Mouse (Mus musculus): ENCODE measurements around the gene Sesn2. TPM values are rescaled to one million over a fixed set of nuclear protein-coding genes. Genes with fewer than 3 reads are reported as not detected.
A peak's percentile ranks its signal among the peaks of the same experiment; 100 is the strongest.
"Not testable (repeated sequence)": the region's sequence is repeated elsewhere in the genome, so short reads cannot be mapped to it uniquely, and the experiment has no call there.

The Sesn2 gene
- 7.3 and 8.7 TPM in 2 replicates for polyA plus RNA-seq (2015; fragmentation: Nextera tagmentation; extraction: Ambion mirVana)

- H3K4me1 ChIP-seq (ENCODE audit: insufficient read depth) = peaks cover 48% of the 10 kb centered on the region
Measured at GRCm38 (mm10) chr4:132510352-132510798, at the start of gene Sesn2. Gene Sesn2, minus strand, starts transcription at chr4:132510501.

GRCm38 (mm10) chr4:132555550-132555949 is 45.2 kb upstream of the Sesn2 start:
- peaks cover 31% of the 10 kb centered on the region for H3K36me3 ChIP-seq (replicated peaks; ENCODE audit: insufficient read depth, low read length)
- H3K4me2 ChIP-seq (ENCODE audit: low read depth, low read length); H3K9ac ChIP-seq (replicated peaks); DNase-seq; H3K27ac ChIP-seq (ENCODE audit: low read depth); H3K9me3 ChIP-seq (ENCODE audit: low read length); ATAC-seq; H3K27me3 ChIP-seq (ENCODE audit: insufficient read depth, low read length); H3K4me1 ChIP-seq (ENCODE audit: insufficient read depth); H3K4me3 ChIP-seq (ENCODE audit: low read depth, low read length): not testable (repeated sequence)
- WGBS (ENCODE audit: insufficient replicate concordance) = 75% methylated on average over 7 of the region's 7 CpGs

More at GRCm38 (mm10) chr4:132510352-132510798, at the start of gene Sesn2:
- Histone ChIP-seq H3K27ac (ENCODE audit: low read depth) (peak within 1 kb of the TSS; percentile 92), H3K4me3 (ENCODE audit: low read depth, low read length) (peak within 1 kb of the TSS; percentile 82), H3K4me2 (ENCODE audit: low read depth, low read length) (peak within 1 kb of the TSS; percentile 96), H3K9ac (replicated peaks) (peak within 1 kb of the TSS; percentile 96), H3K27me3 (ENCODE audit: insufficient read depth, low read length) (no peaks in the 10 kb centered on the region), H3K9me3 (ENCODE audit: low read length) (no peaks in the 10 kb centered on the region), H3K36me3 (replicated peaks; ENCODE audit: insufficient read depth, low read length) (no peaks in the 10 kb centered on the region)
- no peak for TF ChIP-seq CTCF (IDR thresholded peaks at IDR 0.05; ENCODE audit: low read depth)
- TF ChIP-seq EP300 (IDR thresholded peaks at IDR 0.05; ENCODE audit: low read depth) = no peak; the same call in 1 of the 2 replicates
- peak; percentile 98 for DNase-seq
- peak; percentile 90 for ATAC-seq
- under 1% methylated on average over 30 of the region's 32 CpGs for WGBS (ENCODE audit: insufficient replicate concordance)

- Histone ChIP-seq H3K4me3 (ENCODE audit: low read depth, low read length) (no peak overlapping the region), H3K4me1 (ENCODE audit: insufficient read depth) (no peaks in the 10 kb centered on the region), H3K27ac (ENCODE audit: low read depth) (no peak overlapping the region), H3K36me3 (replicated peaks; ENCODE audit: insufficient read depth, low read length) (peaks cover 39% of the 10 kb centered on the region), H3K4me2 (ENCODE audit: low read depth, low read length) (no peak overlapping the region), H3K27me3 (ENCODE audit: insufficient read depth, low read length) (no peaks in the 10 kb centered on the region), H3K9ac (replicated peaks) (no peak overlapping the region), H3K9me3 (ENCODE audit: low read length) (no peaks in the 10 kb centered on the region)
- WGBS (ENCODE audit: insufficient replicate concordance) = 42% methylated on average over 8 of the region's 8 CpGs
- ATAC-seq = no peak
- no peak for DNase-seq
- no peak for TF ChIP-seq EP300 (IDR thresholded peaks at IDR 0.05; ENCODE audit: low read depth)
- no peak for TF ChIP-seq CTCF (IDR thresholded peaks at IDR 0.05; ENCODE audit: low read depth)
Measured at GRCm38 (mm10) chr4:132554653-132555052, 44.4 kb upstream of the Sesn2 start.

GRCm38 (mm10) chr4:132554221-132554620 is 43.9 kb upstream of the Sesn2 start:
- TF ChIP-seq EP300 (IDR thresholded peaks at IDR 0.05; ENCODE audit: low read depth) (no peak), CTCF (IDR thresholded peaks at IDR 0.05; ENCODE audit: low read depth) (no peak)
- no peak for DNase-seq
- ATAC-seq = no peak
- no peak overlapping the region for H3K4me2 ChIP-seq (ENCODE audit: low read depth, low read length)
- no peak overlapping the region for H3K27ac ChIP-seq (ENCODE audit: low read depth)
- WGBS (ENCODE audit: insufficient replicate concordance) = 70% methylated on average over 5 of the region's 5 CpGs
- no peak overlapping the region for H3K9ac ChIP-seq (replicated peaks)
- no peaks in the 10 kb centered on the region for H3K27me3 ChIP-seq (ENCODE audit: insufficient read depth, low read length)
- H3K4me3 ChIP-seq (ENCODE audit: low read depth, low read length) = no peak overlapping the region
- no peaks in the 10 kb centered on the region for H3K4me1 ChIP-seq (ENCODE audit: insufficient read depth)
- peaks cover 41% of the 10 kb centered on the region for H3K36me3 ChIP-seq (replicated peaks; ENCODE audit: insufficient read depth, low read length)
- H3K9me3 ChIP-seq (ENCODE audit: low read length) = no peaks in the 10 kb centered on the region

- no peaks in the 10 kb centered on the region for H3K9me3 ChIP-seq (ENCODE audit: low read length)
- H3K36me3 ChIP-seq (replicated peaks; ENCODE audit: insufficient read depth, low read length) = peaks cover 84% of the 10 kb centered on the region
- 35% methylated on average over 8 of the region's 8 CpGs for WGBS (ENCODE audit: insufficient replicate concordance)
- no peaks in the 10 kb centered on the region for H3K27me3 ChIP-seq (ENCODE audit: insufficient read depth, low read length)
- peak; percentile 73 for ATAC-seq
- H3K4me3 ChIP-seq (ENCODE audit: low read depth, low read length) = no peak overlapping the region
- H3K9ac ChIP-seq (replicated peaks) = no peak overlapping the region
- H3K4me1 ChIP-seq (ENCODE audit: insufficient read depth) = no peaks in the 10 kb centered on the region
- TF ChIP-seq EP300 (IDR thresholded peaks at IDR 0.05; ENCODE audit: low read depth) (no peak), CTCF (IDR thresholded peaks at IDR 0.05; ENCODE audit: low read depth) (peak; percentile 90)
- peak; percentile 76 for DNase-seq
- no peak overlapping the region for H3K4me2 ChIP-seq (ENCODE audit: low read depth, low read length)
- no peak overlapping the region for H3K27ac ChIP-seq (ENCODE audit: low read depth)
Measured at GRCm38 (mm10) chr4:132545851-132546250, 35.5 kb upstream of the Sesn2 start.

- Histone ChIP-seq H3K4me2 (ENCODE audit: low read depth, low read length) (no peak overlapping the region), H3K9me3 (ENCODE audit: low read length) (no peaks in the 10 kb centered on the region), H3K9ac (replicated peaks) (no peak overlapping the region), H3K27me3 (ENCODE audit: insufficient read depth, low read length) (no peaks in the 10 kb centered on the region), H3K36me3 (replicated peaks; ENCODE audit: insufficient read depth, low read length) (peaks cover 83% of the 10 kb centered on the region), H3K4me1 (ENCODE audit: insufficient read depth) (no peaks in the 10 kb centered on the region), H3K27ac (ENCODE audit: low read depth) (no peak overlapping the region), H3K4me3 (ENCODE audit: low read depth, low read length) (no peak overlapping the region)
- no peak for TF ChIP-seq EP300 (IDR thresholded peaks at IDR 0.05; ENCODE audit: low read depth)
- peak; percentile 32 for TF ChIP-seq CTCF (IDR thresholded peaks at IDR 0.05; ENCODE audit: low read depth)
- DNase-seq = no peak
- 36% methylated on average over 1 of the region's 1 CpGs for WGBS (ENCODE audit: insufficient replicate concordance)
- no peak for ATAC-seq
Measured at GRCm38 (mm10) chr4:132542724-132543123, 32.4 kb upstream of the Sesn2 start.

All from liver, postnatal 0 days (tissue).